Mouse (Mus musculus) E14TG2a.4 (cell line): ENCODE results near the gene Prdx2.

Experiments used
- CTCF ChIP-seq: conservative IDR thresholded peaks from 2 replicates; pipeline ENCODE4 v1.5.1; 2014; ENCODE audit warnings: low read length
- NANOG ChIP-seq: IDR thresholded peaks from 2 replicates; pipeline ENCODE4 v1.6.1; 2014; ENCODE audit warnings: borderline replicate concordance, low read length, mixed read lengths
- POU5F1 ChIP-seq: IDR thresholded peaks from 2 replicates; pipeline ENCODE4 v1.6.1; 2014; ENCODE audit warnings: low read length, borderline replicate concordance

- TF ChIP-seq CTCF, result no peak
- no peak for TF ChIP-seq NANOG
- TF ChIP-seq POU5F1, result no peak
Observed at GRCm38 (mm10) chr8:84921596-84921995, 47.8 kb upstream of the Prdx2 start.
